Mouse (Mus musculus) R1 (cell line): Measurements from ENCODE around the gene Olfr323.

Experiments
- DNase-seq: peaks from one replicate; pipeline ENCODE4 v3.0.0-alpha.2; 2018; ENCODE audit warnings: low read depth, low spot score

Gene Olfr323

DNA sequence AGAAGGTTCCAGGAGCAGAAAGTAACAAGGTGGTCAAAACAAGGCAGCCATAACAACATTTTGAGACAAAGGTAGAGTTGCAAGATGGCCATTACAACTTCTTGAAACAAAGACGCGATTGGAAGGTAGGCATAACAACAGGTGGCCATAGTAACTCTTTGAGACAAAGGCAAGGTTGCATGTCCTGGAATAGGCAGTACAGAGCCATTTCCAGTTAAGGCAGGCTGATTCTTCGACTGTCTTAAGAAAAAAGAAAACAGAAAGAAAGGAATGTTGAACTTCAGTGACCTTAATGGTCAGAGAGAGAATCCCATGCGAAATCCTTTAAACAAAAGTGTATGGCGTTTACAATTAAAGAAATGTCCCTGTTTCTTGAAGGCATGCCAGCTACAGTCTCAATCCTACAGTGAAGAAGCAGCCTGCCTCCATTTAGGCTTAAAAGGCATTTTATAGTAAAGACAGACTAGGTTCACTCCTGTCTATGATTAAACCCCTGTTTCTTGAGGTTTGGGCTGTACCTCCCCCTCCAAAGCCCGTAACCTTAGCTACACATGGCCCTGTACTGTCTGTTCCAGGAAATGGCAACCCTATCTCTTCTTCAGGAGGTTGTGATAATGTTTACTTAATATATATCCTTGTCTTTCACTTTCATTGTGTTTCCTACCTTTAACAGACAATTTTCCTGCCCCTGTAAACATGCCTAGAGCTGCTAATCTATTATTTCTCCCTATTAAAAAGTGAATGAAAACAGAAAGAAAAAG, 27.3 kb downstream of the Olfr323 start:
- peak; percentile 71 for DNase-seq

- DNase-seq, result peak; percentile 14
These were observed 28.2 kb downstream of the Olfr323 start for GRCm38 (mm10) chr11:58602062-58602461.

DNA sequence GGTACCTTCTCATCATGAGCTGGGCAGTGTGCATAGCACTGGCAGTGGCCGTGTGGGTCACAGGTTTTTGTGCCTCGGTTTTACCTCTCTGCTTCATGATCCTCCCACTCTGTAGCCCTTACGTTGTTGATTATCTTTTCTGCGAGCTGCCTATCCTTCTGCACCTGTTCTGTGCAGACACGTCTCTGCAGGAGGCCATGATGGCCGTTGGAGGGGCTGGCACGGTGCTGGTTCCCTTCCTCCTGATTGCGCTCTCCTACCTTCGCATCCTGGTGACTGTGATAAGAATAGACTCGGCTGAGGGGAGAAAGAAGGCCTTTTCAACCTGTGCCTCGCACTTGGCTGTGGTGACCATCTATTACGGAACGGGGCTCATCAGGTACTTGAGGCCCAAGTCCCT, 32.5 kb downstream of the Olfr323 start:
- DNase-seq, result no peak

DNA sequence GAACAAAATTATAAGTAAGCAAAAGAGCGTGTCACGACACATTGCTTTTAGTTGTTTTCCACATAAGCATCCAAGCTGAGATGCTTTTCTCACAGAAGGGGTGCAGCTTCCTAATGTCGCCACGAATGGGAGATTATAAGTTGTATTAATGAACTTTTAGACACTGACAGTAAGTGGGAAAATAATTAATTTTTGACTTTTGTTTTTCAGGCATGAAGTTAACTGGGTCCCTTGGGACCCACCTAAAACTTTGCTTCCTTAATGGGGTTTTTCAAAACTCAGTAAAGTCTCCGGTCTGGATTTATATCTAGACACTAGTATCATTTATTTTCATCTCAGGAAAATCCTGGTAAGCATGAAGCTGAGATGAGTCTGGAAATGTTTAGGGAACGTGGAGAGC, 35.5 kb downstream of the Olfr323 start, which contains the start of gene Olfr324:
Gene Olfr324, plus strand, starts transcription at position 301 of the 400 bp plus-strand sequence.
- DNase-seq, result no peak

DNA sequence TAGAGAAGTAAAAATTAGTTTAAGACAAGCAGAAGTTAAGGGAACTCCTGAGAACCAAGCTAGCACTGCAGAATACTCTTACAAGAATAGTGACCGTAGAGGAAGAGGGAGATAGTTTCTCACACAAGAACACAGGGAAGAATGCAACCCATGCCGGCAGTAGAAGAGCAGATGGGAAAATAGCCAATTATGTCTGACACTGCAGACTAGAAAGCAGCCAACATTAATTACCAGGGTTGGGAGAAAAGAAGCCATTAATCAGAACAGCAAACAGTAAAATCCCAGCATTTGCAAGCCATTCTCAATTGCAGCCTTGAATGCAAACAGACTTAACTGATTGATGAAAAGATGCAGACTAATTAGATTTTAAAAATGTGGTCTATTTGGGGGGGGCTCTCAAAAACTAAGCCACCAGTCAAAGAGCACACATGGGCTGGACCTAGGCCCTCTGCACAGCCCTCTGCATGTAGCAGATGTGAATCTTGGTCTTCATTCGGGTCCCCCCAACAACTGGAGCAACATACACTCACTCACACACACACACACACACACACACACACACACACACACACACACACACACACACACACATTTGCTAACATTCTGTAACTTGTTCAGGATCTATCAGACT, 41.6 kb downstream of the Olfr323 start:
- DNase-seq, result no peak

- DNase-seq, result peak; percentile 45
These were observed 42.4 kb downstream of the Olfr323 start for GRCm38 (mm10) chr11:58587898-58588348.

DNA sequence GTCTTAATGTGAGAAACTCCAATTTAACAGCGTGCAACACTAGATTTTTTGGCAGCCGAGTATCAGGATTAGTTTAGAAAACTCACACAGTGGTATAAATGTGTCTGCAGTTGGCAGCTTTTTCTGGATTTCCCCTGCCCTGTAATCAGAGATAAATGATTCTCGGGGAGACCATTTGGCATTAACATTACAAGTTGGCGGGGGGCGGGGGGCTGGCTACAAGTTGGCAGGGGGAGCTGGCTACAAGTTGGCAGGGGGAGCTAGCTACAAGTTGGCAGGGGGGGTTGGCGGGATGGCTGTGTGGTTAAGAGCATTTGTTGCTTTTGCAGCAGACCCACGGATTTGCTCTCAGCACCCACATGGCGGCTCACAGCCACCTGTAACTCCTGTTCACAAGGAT, 51.7 kb downstream of the Olfr323 start:
- no peak for DNase-seq

DNA sequence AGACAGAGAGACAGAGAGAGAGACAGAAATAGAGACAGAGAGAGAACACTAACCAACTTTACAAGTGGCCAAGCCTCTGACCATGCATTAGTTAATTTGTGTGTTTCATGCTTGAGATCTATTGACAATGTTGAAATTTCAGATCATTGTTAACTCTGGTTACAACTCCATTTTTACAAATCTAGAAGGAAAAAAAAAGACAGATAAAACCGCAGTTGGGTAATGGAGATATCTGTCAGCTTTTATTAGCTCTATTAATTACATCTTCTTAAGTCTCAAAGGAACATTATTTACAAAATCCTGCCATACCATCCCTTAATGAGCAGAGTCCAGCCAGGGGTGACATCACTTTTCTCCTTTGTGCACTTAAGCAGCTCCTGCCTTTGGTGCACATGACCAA, 52.9 kb downstream of the Olfr323 start, which contains the start of gene Olfr325:
Gene Olfr325, plus strand, starts transcription at position 301 of the 400 bp plus-strand sequence.
- no peak for DNase-seq
